Comparison of ENCODE assay signal across 8 mouse cellular contexts in the genomic region with DNA sequence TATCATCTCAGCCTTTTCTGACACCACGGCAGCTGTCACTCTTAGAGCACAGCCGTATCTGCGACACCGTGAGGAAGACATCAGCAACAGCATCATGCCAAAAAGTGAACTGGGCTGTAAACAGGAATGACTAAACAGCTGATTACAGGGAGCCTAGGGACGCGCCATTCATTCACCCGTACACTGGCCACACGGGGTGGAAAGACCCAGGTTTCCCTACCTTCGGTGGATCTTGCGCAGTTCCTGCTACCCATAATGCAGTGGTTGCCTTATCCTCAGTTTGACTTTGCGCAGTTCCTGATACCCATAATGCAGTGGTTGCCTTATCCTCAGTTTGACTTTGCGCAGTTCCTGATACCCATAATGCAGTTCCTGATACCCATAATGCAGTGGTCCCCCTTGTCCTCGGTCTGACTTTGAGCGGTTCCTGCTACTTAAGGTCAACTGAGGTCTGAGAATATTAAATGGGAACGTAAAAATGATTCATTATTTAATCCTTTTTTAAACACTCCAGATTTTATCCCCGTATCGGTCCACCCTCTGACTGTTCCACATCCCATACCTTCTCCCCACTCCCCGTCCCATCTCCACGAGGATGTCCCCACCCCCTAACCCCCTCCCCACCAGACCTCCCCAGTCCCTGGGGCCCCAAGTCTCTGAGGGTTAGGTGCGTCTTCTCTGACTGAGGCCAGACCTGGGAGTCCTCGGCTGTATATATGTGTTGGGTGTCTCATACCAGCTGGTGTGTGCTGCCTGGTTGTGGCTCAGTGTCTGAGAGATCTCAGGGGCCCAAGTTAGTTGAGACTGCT.
DNase-seq lines count a peak whose midpoint lies in the region; ATAC-seq lines count a peak whose summit lies in the region.

No protein-coding gene starts in this region.

- H3K27ac ChIP-seq in embryonic facial prominence, embryonic 15.5 days (replicated peaks) = no peak overlapping the region
- no peak overlapping the region for H3K27ac ChIP-seq in hindbrain, embryonic 16.5 days (ENCODE audit: low read depth, low read length)

- peak; percentile 29; the same call in 1 of the 2 replicates for ATAC-seq in embryonic facial prominence, embryonic 15.5 days (ENCODE audit: insufficient number of reproducible peaks, low FRiP score, low TSS enrichment, low read depth)
- peak; percentile 93 for ATAC-seq in hindbrain, embryonic 16.5 days
- ATAC-seq in megakaryocyte, adult 5-6 weeks (ENCODE audit: poor library complexity, severe bottlenecking) = peak; percentile 95

- peak; percentile 52 to 57 for DNase-seq in heart, adult 9 months (ENCODE audit: low spot score in 2 of 2)
- no peak for DNase-seq in heart, postnatal 25 days (ENCODE audit: low spot score)
- DNase-seq in T-cell, adult 2 months (ENCODE audit: low spot score) = peak; percentile 61
- peak; percentile 42 for DNase-seq in thymus, postnatal 14 days
- DNase-seq in gastrocnemius, adult 8-10 months (ENCODE audit: low spot score in 2 of 2) = no peak

- no peak overlapping the region for H3K9ac ChIP-seq in embryonic facial prominence, embryonic 15.5 days
- H3K9ac ChIP-seq in hindbrain, embryonic 16.5 days (ENCODE audit: low read depth, low read length) = peak overlapping the region; percentile 41

- intact Hi-C loops in heart, postnatal 25 days (cut with DNase I) = loop anchor here (5.0 to 10.0 kb wide), 2 partner anchors 53 to 170 kb away; no protein-coding TSS in a partner anchor

- H3K4me3 ChIP-seq in embryonic facial prominence, embryonic 15.5 days (replicated peaks) = peak overlapping the region; percentile 36
- H3K4me3 ChIP-seq in hindbrain, embryonic 16.5 days (ENCODE audit: low read length) = peak overlapping the region; percentile 37

- H3K27me3 ChIP-seq in embryonic facial prominence, embryonic 15.5 days = no peaks in the 10 kb centered on the region
- no peaks in the 10 kb centered on the region for H3K27me3 ChIP-seq in hindbrain, embryonic 16.5 days (replicated peaks; ENCODE audit: control insufficient read depth, insufficient read depth, low read length)

- peak overlapping the region; percentile 35 for H3K4me2 ChIP-seq in embryonic facial prominence, embryonic 15.5 days (replicated peaks)
- peak overlapping the region; percentile 55 for H3K4me2 ChIP-seq in hindbrain, embryonic 16.5 days (ENCODE audit: low read length)

- H3K4me1 ChIP-seq in embryonic facial prominence, embryonic 15.5 days = no peaks in the 10 kb centered on the region
- no peaks in the 10 kb centered on the region for H3K4me1 ChIP-seq in hindbrain, embryonic 16.5 days (ENCODE audit: control insufficient read depth, insufficient read depth, low read depth, low read length)

- no peaks in the 10 kb centered on the region for H3K9me3 ChIP-seq in embryonic facial prominence, embryonic 15.5 days (replicated peaks)
- H3K9me3 ChIP-seq in hindbrain, embryonic 16.5 days (ENCODE audit: control insufficient read depth, low read length) = no peaks in the 10 kb centered on the region

- 65% methylated on average over 21 of the region's 21 CpGs for WGBS in embryonic facial prominence, embryonic 15.5 days
- WGBS in hindbrain, embryonic 16.5 days = 61% methylated on average over 21 of the region's 21 CpGs

- H3K36me3 ChIP-seq in embryonic facial prominence, embryonic 15.5 days = no peaks in the 10 kb centered on the region
- H3K36me3 ChIP-seq in hindbrain, embryonic 16.5 days (ENCODE audit: control insufficient read depth, insufficient read depth, low read length) = no peaks in the 10 kb centered on the region

Comparison
In these comparisons a context has a peak if more than half of its experiments do, and no peak if none do; other contexts are left out.
1. DNase-seq: peak in heart, adult 9 months (2 of 2), T-cell, adult 2 months (single experiment) and thymus, postnatal 14 days (single experiment); none in heart, postnatal 25 days (single experiment) and gastrocnemius, adult 8-10 months (0 of 2).
2. ATAC-seq: peak in every context shown above with its lines; median percentile 95 in megakaryocyte, adult 5-6 weeks; 93 in hindbrain, embryonic 16.5 days; 29 in embryonic facial prominence, embryonic 15.5 days.